Mouse (Mus musculus): ENCODE data around the gene Mettl24. TPM values are rescaled to one million over a fixed set of nuclear protein-coding genes. Genes with fewer than 3 reads are reported as not detected.

The Mettl24 gene
- total RNA-seq, 2 experiments from 2014 or later, result not detected

DNA sequence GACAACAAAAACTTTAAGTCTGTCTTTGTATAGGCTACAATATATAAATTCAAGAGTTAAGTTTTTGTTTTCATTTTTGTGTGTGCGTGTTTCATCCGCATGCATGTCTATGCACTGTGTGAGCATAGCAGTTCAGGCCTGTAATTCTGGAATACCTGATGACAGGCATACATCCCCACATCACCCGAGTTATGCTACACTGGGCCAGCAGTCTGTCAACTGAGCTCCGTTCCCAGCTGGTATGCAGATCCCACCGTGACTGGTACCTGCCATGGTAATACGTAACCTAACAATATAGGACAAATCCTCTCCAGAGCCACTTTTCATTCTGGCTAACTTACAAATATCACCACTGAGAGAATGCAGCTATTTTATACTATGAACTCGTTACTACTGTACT lies 173.6 kb downstream of the Mettl24 start:
- no peak for ATAC-seq (replicated peaks; ENCODE audit: low FRiP score, low TSS enrichment, poor library complexity, severe bottlenecking)

DNA sequence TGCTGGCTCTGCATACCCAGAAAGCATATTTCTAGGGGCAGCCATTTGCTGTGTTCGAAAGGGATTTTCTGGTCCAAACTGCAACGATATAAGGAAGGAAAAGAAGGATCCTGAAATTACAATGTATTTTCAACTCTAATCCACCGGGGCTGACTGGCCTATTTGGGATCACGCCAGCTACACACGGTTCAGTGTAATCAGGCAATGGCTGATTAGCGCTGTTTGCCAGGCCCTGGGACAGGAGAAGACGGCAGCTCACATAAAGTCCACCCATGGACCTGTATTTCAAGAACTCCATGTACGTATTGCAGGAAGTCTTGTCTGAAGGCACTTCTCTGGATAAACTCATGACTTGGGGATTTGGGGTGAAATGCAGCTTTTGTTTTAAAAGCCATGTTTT lies 174.5 kb downstream of the Mettl24 start:
- ATAC-seq (replicated peaks; ENCODE audit: low FRiP score, low TSS enrichment, poor library complexity, severe bottlenecking), result no peak

Other genes with a start within 250 kb of the Mettl24 start
- gene Slc22a16, start 112.9 kb upstream of the Mettl24 start, total RNA-seq (2014; fragmentation: Nextera tagmentation), result not detected in 2 replicates
- gene Slc22a16, start 112.9 kb upstream of the Mettl24 start, total RNA-seq (2017), result not detected in 2 replicates
- not detected in 2 replicates for gene Ddo, start 53.3 kb upstream of the Mettl24 start, total RNA-seq (2014; fragmentation: Nextera tagmentation)
- not detected in 2 replicates for gene Ddo, start 53.3 kb upstream of the Mettl24 start, total RNA-seq (2017)
- gene Cdc40, start 200.0 kb downstream of the Mettl24 start, total RNA-seq (2014; fragmentation: Nextera tagmentation), result 43.9 and 45.7 TPM in 2 replicates
- 26.6 and 26.9 TPM in 2 replicates for gene Cdc40, start 200.0 kb downstream of the Mettl24 start, total RNA-seq (2017)
- not detected in 2 replicates for gene Wasf1, start 200.2 kb downstream of the Mettl24 start, total RNA-seq (2014; fragmentation: Nextera tagmentation)
- gene Wasf1, start 200.2 kb downstream of the Mettl24 start, total RNA-seq (2017), result not detected in 2 replicates

Data from megakaryocyte-erythroid progenitor cell, adult 5-6 weeks (primary cell).